Mouse (Mus musculus) embryonic facial prominence, embryonic 12.5 days (tissue): ENCODE data around the gene Foxl1. TPM values are rescaled to one million over a fixed set of nuclear protein-coding genes. Genes with fewer than 3 reads are reported as not detected.

Experiments used
- ATAC-seq: fragments of 200-750 bp; cut with Nextera tagmentation; 2 replicates; pipeline ENCODE4 v1.8.0; 2017; ENCODE audit not compliant: insufficient number of reproducible peaks, insufficient read depth, low FRiP score, low TSS enrichment
- H3K27ac ChIP-seq: fragments of 300-500 bp; sonication (generic); 2 replicates; pipeline ENCODE4 v1.5.1; 2016; ENCODE audit warnings: mild to moderate bottlenecking
- H3K27me3 ChIP-seq: fragments of 300-500 bp; sonication (generic); 2 replicates; pipeline ENCODE4 v1.6.1; 2016; ENCODE audit warnings: mild to moderate bottlenecking, moderate library complexity
- H3K36me3 ChIP-seq: fragments of 300-500 bp; sonication (generic); 2 replicates; pipeline ENCODE4 v1.6.1; 2016; ENCODE audit warnings: mild to moderate bottlenecking
- H3K4me1 ChIP-seq: fragments of 300-500 bp; sonication (generic); 2 replicates; pipeline ENCODE4 v1.6.1; 2016
- H3K4me2 ChIP-seq: fragments of 300-500 bp; sonication (generic); replicated peaks from 2 replicates; pipeline ENCODE4 v1.6.1; 2016; ENCODE audit warnings: mild to moderate bottlenecking, moderate library complexity
- H3K4me3 ChIP-seq: fragments of 300-500 bp; sonication (generic); 2 replicates; pipeline ENCODE4 v1.5.1; 2016; ENCODE audit warnings: mild to moderate bottlenecking
- H3K9ac ChIP-seq: fragments of 300-500 bp; sonication (generic); 2 replicates; pipeline ENCODE4 v1.6.1; 2016; ENCODE audit warnings: mild to moderate bottlenecking, moderate library complexity
- H3K9me3 ChIP-seq: fragments of 300-500 bp; sonication (generic); 2 replicates; pipeline ENCODE4 v1.6.1; 2016; ENCODE audit warnings: mild to moderate bottlenecking, moderate library complexity
- WGBS: fragments of 180-500 bp; shearing (Covaris S2); methylation state at CpG from one replicate; pipeline ENCODE4 v1.1.7; 2016; 5-methylcytosine and 5-hydroxymethylcytosine counted together
- polyA plus RNA-seq: library from polyadenylated mRNA; unstranded; fragments of >200 nt; fragmentation: Nextera tagmentation; extraction: Ambion mirVana; gene quantifications from 2 replicates; pipeline ENCODE4 v1.2.1, GENCODE M21; 2016

Gene Foxl1
- polyA plus RNA-seq, 1 experiment from 2014 or later = 4.6 TPM

DNA sequence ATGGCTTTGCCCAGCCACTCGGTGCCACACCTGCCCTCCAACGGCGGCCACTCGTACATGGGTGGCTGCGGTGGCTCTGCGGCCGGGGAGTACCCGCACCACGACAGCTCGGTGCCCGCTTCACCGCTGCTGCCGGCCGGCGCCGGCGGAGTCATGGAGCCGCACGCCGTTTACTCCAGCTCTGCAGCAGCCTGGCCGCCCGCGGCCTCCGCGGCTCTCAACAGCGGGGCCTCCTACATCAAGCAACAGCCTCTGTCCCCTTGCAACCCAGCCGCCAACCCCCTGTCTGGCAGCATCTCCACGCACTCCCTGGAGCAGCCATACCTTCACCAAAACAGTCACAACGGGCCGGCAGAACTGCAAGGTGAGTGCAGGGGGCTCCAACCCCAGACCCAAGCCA is 42.7 kb upstream of the Foxl1 start:
- Histone ChIP-seq H3K36me3 (no peaks in the 10 kb centered on the region), H3K9me3 (no peaks in the 10 kb centered on the region), H3K27me3 (peaks cover 85% of the 10 kb centered on the region), H3K4me3 (peak overlapping the region; percentile 53), H3K4me1 (peaks cover 34% of the 10 kb centered on the region), H3K4me2 (peak overlapping the region; percentile 95), H3K9ac (peak overlapping the region; percentile 73), H3K27ac (peak overlapping the region; percentile 91; the same call in 1 of the 2 replicates)
- ATAC-seq = no peak
- WGBS = 2% methylated on average over 30 of the region's 30 CpGs

DNA sequence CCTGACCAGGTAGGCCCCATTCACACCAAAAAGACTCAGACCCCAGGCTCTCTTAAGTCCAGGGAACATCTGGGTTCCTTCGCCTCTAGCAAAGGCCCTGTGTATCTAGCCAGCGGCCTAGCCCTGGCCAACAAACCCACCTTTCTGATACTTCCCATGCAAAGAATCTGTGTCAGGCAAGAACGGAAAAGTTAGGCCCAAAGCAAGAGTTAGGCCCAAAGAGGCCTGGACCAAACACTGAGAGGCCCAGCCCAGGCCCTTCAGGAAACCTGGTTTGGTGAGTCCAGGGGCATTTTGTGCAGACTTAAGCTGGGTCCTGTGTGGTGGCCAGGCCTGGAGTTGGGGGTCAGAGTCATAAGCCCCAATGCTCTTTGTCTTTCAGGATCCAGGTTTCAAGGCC is 42.2 kb upstream of the Foxl1 start:
- Histone ChIP-seq H3K27ac (0 out of 2 replicates have a peak overlapping the region, but pooled peaks have one; percentile 91), H3K27me3 (peaks cover 85% of the 10 kb centered on the region), H3K9ac (peak overlapping the region; percentile 73), H3K4me1 (peaks cover 31% of the 10 kb centered on the region), H3K36me3 (no peaks in the 10 kb centered on the region), H3K4me2 (peak overlapping the region; percentile 95), H3K4me3 (peak overlapping the region; percentile 53), H3K9me3 (no peaks in the 10 kb centered on the region)
- no peak for ATAC-seq
- 30% methylated on average over 3 of the region's 3 CpGs for WGBS

DNA sequence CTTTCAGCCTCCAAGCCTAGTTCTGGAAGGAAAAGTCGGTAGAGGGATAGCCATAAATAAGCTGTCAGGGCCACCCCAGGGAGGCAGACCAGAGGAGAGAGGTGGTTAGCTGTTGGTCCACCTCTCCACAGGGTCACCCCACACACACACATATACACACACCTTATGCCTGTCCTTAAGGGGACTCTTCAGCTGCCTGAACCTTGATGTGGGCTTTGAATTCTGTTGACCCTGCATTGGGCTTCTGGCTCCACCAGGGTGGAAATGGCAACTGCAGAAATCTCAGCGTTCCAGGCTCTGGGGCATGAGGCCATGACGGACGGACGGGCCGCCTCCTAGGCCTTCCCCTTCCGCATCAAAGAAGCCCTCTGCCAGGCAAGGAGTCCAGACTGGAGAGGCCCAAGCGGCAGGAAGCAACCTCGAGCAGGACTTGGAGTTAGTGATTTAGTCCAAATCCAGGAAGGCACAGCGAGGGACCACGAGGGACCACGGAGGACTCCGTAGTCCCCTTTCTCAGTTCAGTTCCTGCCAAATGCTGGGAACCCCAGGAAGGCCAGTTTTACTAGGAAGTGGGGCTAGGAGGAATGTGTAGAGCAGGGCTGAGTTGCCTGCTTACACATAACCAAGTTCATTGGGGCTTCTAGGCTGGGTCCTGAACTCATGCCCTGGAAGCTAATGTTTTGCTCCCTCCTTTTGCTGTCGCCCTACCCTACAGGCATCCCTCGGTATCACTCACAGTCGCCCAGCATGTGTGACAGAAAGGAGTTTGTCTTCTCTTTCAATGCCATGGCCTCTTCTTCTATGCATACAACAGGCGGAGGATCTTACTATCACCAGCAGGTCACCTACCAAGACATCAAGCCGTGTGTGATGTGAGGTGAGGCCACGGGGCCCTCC is 41.5 kb upstream of the Foxl1 start:
- Histone ChIP-seq H3K36me3 (no peaks in the 10 kb centered on the region), H3K4me2 (peak overlapping the region; percentile 95), H3K9me3 (no peaks in the 10 kb centered on the region), H3K9ac (peak overlapping the region; percentile 73), H3K27me3 (peaks cover 85% of the 10 kb centered on the region), H3K4me3 (peak overlapping the region; percentile 53), H3K27ac (0 out of 2 replicates have a peak overlapping the region, but pooled peaks have one; percentile 12), H3K4me1 (peaks cover 29% of the 10 kb centered on the region)
- WGBS = 9% methylated on average over 19 of the region's 19 CpGs
- ATAC-seq = no peak

DNA sequence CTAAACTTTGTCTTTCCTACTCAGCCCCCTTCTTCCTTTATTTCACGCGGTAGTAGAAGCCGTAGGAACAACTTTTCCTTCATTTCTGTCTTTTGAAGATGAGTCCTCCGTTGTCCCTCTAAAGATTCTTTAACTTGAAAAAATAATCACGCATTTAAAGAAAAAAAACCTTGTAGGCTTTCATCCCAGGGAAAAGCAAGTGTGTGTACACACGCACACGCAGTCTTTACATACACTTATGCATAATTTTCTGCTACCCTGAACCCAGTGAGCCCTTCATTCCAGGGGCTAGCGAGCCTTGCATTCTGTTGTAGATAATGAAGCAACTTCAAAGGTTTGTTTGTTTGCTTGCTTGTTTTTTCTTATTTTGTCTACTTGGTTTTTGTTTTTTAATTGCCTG is 39.5 kb upstream of the Foxl1 start:
- peak overlapping the region; percentile 29 for H3K4me3 ChIP-seq
- no peak overlapping the region for H3K27ac ChIP-seq
- peaks cover 84% of the 10 kb centered on the region for H3K27me3 ChIP-seq
- WGBS = 4% methylated on average over 8 of the region's 8 CpGs
- H3K36me3 ChIP-seq = no peaks in the 10 kb centered on the region
- H3K9me3 ChIP-seq = no peaks in the 10 kb centered on the region
- H3K4me1 ChIP-seq = peaks cover 22% of the 10 kb centered on the region
- peak overlapping the region; percentile 42 for H3K4me2 ChIP-seq
- ATAC-seq = no peak
- H3K9ac ChIP-seq = no peak overlapping the region

DNA sequence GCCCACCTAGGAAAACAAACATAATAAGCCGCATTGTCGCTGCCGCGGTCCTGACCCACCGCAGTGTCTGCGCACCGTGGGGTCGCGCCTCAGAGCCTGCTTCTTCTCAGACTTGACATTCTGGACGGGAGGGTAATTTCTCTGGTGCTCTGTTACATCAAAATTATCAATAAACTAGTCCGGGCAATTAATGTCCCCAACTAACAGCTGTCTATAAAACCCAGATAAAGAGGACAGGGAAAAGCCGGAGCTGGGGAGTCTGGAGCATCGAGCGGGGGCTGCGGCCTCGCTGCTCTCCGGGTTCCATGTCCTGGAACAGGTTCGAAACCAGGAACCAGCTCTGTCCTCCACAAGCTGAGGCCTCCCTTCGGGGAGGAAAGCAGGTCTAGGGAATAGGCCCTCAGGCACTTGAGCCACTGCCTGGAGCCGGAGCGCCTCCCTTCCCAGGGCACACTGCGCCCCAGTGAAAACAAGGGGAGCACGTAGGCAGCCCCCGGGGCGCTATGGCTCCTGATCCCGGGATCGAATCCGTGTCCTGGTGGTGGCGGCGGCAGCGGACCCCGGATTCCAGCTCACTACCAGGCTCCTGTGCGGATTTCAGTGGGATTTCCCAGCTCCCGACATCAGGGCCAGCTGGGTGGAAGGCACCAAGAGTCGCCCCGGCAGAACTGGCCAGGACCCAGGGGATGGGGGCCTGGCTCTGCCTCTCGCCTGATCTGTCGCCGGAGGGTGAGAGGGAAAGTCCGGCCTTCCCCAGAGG is 38.7 kb upstream of the Foxl1 start:
- H3K27ac ChIP-seq = no peak overlapping the region
- peaks cover 19% of the 10 kb centered on the region for H3K4me1 ChIP-seq
- no peak for ATAC-seq
- 2% methylated on average over 40 of the region's 40 CpGs for WGBS
- no peaks in the 10 kb centered on the region for H3K9me3 ChIP-seq
- peak overlapping the region; percentile 53 for H3K9ac ChIP-seq
- peak overlapping the region; percentile 29 for H3K4me3 ChIP-seq
- no peaks in the 10 kb centered on the region for H3K36me3 ChIP-seq
- H3K4me2 ChIP-seq = peak overlapping the region; percentile 42
- peaks cover 83% of the 10 kb centered on the region for H3K27me3 ChIP-seq

DNA sequence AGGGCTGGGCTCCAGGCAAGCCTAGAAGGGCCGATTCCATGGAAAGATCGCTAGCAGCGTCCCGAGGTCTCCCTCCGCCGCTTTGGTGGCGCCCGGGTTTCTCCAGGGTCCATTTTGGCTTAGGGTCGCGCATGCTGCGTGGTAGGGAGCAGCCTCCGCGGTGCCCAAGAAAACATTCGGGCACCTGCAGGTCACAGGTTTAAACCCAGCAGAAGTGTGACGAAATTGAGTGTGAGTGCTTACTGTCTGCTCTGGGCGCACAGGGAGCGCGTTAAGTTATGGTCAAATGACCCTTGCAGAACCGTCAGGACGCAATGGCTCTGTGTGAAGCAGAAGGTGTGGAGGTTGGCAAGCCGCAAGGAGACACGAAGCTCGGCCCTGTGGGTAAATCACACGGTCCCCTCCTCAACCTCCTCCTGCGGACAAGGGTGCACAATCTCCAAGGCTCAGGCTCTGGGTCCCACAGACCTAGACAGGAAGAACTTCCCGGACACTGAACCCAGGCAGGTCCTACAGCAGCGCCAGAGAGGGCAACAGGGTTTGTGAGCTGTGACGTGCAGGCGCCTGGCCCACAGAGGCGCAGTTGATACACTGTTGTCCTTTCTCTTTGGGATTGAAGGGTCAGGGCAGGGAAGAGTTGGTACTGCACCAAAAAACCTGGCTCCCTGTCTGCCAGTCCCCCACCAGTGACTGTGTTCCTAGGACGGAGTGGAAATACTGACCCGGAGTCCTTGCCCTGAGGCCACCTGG is 37.9 kb upstream of the Foxl1 start:
- Histone ChIP-seq H3K9ac (peak overlapping the region; percentile 53), H3K4me1 (peaks cover 12% of the 10 kb centered on the region), H3K36me3 (no peaks in the 10 kb centered on the region), H3K9me3 (no peaks in the 10 kb centered on the region), H3K27ac (no peak overlapping the region), H3K4me3 (peak overlapping the region; percentile 29), H3K4me2 (peak overlapping the region; percentile 42), H3K27me3 (peaks cover 76% of the 10 kb centered on the region)
- 4% methylated on average over 32 of the region's 32 CpGs for WGBS
- ATAC-seq = no peak

DNA sequence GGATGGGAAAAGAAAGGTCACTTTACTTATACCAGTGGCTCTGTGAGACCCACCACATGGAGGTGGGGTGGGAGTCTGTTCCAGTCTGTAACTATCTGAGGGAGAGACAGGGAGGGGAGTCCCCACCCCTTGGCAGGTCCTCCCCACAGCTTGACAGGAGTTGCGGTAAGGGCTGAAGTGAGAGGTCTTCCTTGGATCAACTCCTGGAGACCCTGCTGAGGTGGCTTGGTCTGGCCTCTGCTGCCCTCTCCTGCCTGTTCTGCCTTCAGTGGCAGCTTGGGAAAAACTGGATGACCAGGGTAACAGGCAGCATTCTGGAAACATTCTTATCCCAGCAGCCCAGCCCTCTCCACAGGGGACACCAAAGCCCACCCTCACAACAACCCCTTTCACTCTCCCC is 37.0 kb upstream of the Foxl1 start:
- no peak for ATAC-seq
- Histone ChIP-seq H3K36me3 (no peaks in the 10 kb centered on the region), H3K4me3 (no peak overlapping the region), H3K9ac (no peak overlapping the region), H3K9me3 (no peaks in the 10 kb centered on the region), H3K4me1 (peaks cover 9% of the 10 kb centered on the region), H3K4me2 (no peak overlapping the region), H3K27ac (peak overlapping the region; percentile 14; the same call in 1 of the 2 replicates), H3K27me3 (peaks cover 66% of the 10 kb centered on the region)
- WGBS = 0% methylated on average over 1 of the region's 1 CpGs

DNA sequence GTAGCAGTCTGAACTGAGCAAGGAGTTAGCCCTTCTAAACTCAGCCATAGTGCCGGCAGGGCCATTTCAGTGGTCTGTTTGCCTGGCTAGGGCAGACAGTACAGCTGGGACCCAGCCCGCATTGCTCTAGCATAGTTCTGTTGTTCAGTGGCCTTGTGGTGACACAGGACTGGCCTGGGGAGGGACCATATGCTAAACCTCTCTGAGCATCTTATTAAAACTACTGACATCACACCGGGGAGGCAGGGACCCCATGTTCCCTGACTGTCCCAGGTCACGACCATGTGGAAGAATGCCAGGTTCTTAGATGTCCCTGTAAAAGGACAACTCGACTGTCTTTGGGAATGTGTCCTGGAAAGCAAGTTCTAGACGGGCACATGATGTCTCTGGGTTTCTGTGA is 35.6 kb upstream of the Foxl1 start:
- Histone ChIP-seq H3K4me1 (peaks cover 9% of the 10 kb centered on the region), H3K4me3 (no peak overlapping the region), H3K27ac (no peak overlapping the region), H3K4me2 (no peak overlapping the region), H3K9me3 (no peaks in the 10 kb centered on the region), H3K9ac (no peak overlapping the region; the same call in 1 of the 2 replicates), H3K36me3 (peaks cover 2% of the 10 kb centered on the region), H3K27me3 (peaks cover 53% of the 10 kb centered on the region)
- ATAC-seq = no peak; the same call in 1 of the 2 replicates
- WGBS = 32% methylated on average over 6 of the region's 6 CpGs

DNA sequence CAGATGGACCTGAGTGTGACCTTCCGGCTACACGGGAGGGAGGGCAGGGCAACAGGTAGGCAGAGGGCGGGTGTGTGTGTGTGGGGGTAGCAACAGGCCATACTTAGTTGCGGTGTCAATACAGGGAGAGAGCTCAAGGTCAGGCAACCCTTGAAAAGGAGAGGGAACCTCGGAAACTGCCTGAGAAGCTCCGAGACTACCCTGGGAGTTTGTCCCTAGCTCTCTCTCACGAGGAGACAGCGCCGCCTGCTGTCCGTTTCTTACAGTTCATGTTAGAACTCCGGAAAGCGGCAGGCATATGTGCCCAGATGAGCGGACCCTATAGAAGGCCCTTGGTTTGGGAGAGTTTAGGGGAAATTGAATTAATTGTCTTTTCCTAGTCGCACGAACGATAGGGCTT is 35.1 kb upstream of the Foxl1 start:
- ATAC-seq = peak; percentile 18
- 3% methylated on average over 16 of the region's 16 CpGs for WGBS
- Histone ChIP-seq H3K9ac (no peak overlapping the region; the same call in 1 of the 2 replicates), H3K4me2 (no peak overlapping the region), H3K27me3 (peaks cover 53% of the 10 kb centered on the region), H3K36me3 (peaks cover 7% of the 10 kb centered on the region), H3K4me3 (no peak overlapping the region), H3K4me1 (peaks cover 9% of the 10 kb centered on the region), H3K27ac (no peak overlapping the region), H3K9me3 (no peaks in the 10 kb centered on the region)

DNA sequence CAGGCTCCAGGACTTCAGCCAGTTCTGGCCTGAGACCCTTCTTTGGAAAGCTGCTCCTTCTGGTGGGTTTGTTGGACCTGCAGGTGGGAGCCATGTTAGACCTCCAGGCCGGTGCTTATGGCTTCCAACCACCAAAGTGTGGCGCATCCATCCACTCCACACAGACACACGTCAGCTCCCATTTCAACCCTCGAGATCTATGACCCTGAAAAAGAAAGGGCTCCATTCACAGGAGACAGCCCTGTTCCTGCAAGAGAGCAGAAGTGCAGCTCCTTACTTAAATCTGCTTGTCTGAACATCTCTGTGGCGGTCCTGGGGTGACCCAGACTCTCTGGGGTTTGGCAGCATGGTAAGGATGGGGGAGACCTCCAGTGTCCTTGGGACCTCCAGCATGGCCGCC is 34.2 kb upstream of the Foxl1 start:
- ATAC-seq = no peak
- Histone ChIP-seq H3K4me1 (peaks cover 9% of the 10 kb centered on the region), H3K36me3 (peaks cover 16% of the 10 kb centered on the region), H3K9me3 (no peaks in the 10 kb centered on the region), H3K4me3 (no peak overlapping the region), H3K9ac (no peak overlapping the region), H3K27me3 (peaks cover 53% of the 10 kb centered on the region), H3K27ac (no peak overlapping the region), H3K4me2 (no peak overlapping the region)
- WGBS = 52% methylated on average over 6 of the region's 6 CpGs

DNA sequence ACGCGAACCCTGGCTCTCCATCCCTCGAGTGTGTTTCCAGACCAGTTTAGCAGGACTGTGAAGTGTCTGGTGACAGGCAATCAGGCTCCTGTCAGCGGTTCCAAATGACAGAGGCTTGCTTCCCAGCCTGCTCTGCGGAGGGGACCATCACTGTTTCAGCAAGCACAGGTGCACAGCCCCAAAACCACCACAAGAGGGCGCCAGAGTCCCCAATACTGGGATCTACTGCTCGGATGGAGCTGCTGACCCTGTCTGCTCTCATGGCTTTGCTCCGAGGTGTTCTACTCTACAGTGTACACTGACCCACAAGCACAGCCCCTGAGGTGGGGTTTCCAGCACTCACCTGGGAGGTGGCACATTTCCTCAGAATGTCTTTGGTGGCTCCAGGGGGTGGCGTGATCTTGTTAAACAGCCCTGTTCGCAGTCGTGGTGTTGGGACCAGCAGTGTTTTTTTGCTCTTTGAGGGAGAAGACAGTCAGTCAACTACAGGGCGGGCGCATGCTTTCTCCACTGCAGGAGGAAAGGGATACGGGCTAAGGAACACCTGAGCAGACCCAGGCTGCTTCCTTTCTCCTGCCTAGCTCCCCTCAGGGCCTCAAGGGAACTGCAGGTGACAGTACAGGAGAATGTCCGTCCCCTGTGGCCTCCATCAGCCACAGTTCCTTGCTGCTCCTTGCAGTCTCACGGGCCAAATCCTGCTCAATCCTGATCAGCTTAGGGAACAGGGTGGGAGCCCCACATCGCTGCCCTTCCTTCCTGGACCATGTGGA is 23.5 kb upstream of the Foxl1 start:
- Histone ChIP-seq H3K4me2 (no peak overlapping the region), H3K27ac (no peak overlapping the region), H3K4me3 (no peak overlapping the region), H3K4me1 (peaks cover 20% of the 10 kb centered on the region), H3K36me3 (peaks cover 56% of the 10 kb centered on the region), H3K27me3 (no peaks in the 10 kb centered on the region), H3K9ac (no peak overlapping the region), H3K9me3 (no peaks in the 10 kb centered on the region)
- 51% methylated on average over 17 of the region's 17 CpGs for whole genome bisulfite sequencing
- no peak for ATAC-seq
